Mouse (Mus musculus) midbrain, embryonic 14.5 days (tissue): Measurements from ENCODE around the gene Apeh. TPM values are rescaled to one million over a fixed set of nuclear protein-coding genes. Genes with fewer than 3 reads are reported as not detected.
"Not testable (repeated sequence)": the region's sequence is repeated elsewhere in the genome, so short reads cannot be mapped to it uniquely, and the experiment has no call there.

Experiments used
- ATAC-seq: fragments of 200-750 bp; cut with Nextera tagmentation; 2 replicates; pipeline ENCODE4 v1.8.0; 2017; ENCODE audit warnings: moderate number of reproducible peaks, moderate library complexity; ENCODE audit not compliant: low FRiP score, low TSS enrichment
- DNase-seq: peaks from one replicate; pipeline ENCODE4 v3.0.0-alpha.2; 2015
- H3K27ac ChIP-seq: fragments of 300-500 bp; sonication (generic); replicated peaks from 2 replicates; pipeline ENCODE4 v1.5.1; 2014; ENCODE audit warnings: mild to moderate bottlenecking, low read depth, low read length, moderate library complexity
- H3K27me3 ChIP-seq: fragments of 300-500 bp; sonication (generic); 2 replicates; pipeline ENCODE4 v1.6.1; 2014; ENCODE audit warnings: low read length, control low read depth, mixed read lengths; ENCODE audit not compliant: control insufficient read depth, insufficient read depth
- H3K36me3 ChIP-seq: fragments of 300-500 bp; sonication (generic); 2 replicates; pipeline ENCODE4 v1.6.1; 2014; ENCODE audit warnings: low read length, control low read depth; ENCODE audit not compliant: control insufficient read depth, insufficient read depth
- H3K4me1 ChIP-seq: fragments of 300-500 bp; sonication (generic); 2 replicates; pipeline ENCODE4 v1.6.1; 2014; ENCODE audit warnings: mild to moderate bottlenecking, antibody characterized with exemption, low read length, control low read depth; ENCODE audit not compliant: control insufficient read depth, insufficient read depth
- H3K4me2 ChIP-seq: fragments of 300-500 bp; sonication (generic); 2 replicates; pipeline ENCODE4 v1.6.1; 2014; ENCODE audit warnings: mild to moderate bottlenecking, low read length, moderate library complexity
- H3K4me3 ChIP-seq: fragments of 300-500 bp; sonication (generic); replicated peaks from 2 replicates; pipeline ENCODE4 v1.5.1; 2014; ENCODE audit warnings: low read depth, low read length
- H3K9ac ChIP-seq: fragments of 300-500 bp; sonication (generic); replicated peaks from 2 replicates; pipeline ENCODE4 v1.6.1; 2014; ENCODE audit warnings: mild to moderate bottlenecking, low read length, moderate library complexity
- H3K9me3 ChIP-seq: fragments of 300-500 bp; sonication (generic); 2 replicates; pipeline ENCODE4 v1.6.1; 2016; ENCODE audit warnings: low read length, control low read depth, mixed read lengths; ENCODE audit not compliant: control insufficient read depth
- WGBS: fragments of 180-500 bp; shearing (Covaris S2); extraction: QIAGEN DNeasy Blood & Tissue Kit; methylation state at CpG from one replicate; pipeline ENCODE4 v1.1.7; 2014; 5-methylcytosine and 5-hydroxymethylcytosine counted together
- polyA plus RNA-seq: library from polyadenylated mRNA; unstranded; fragments of >200 nt; fragmentation: Nextera tagmentation; extraction: Ambion mirVana; gene quantifications from 2 replicates; pipeline ENCODE4 v1.2.1, GENCODE M21; 2014

Apeh gene
- polyA plus RNA-seq, 1 experiment from 2014 or later = 43.8 TPM

GRCm38 (mm10) chr9:108136225-108136624 is 41.8 kb upstream of the Apeh start:
- peaks cover 32% of the 10 kb centered on the region for H3K36me3 ChIP-seq
- H3K9ac ChIP-seq = no peak overlapping the region
- DNase-seq (peak; percentile 47), ATAC-seq (no peak)
- no peaks in the 10 kb centered on the region for H3K9me3 ChIP-seq
- no peak overlapping the region for H3K27ac ChIP-seq
- no peaks in the 10 kb centered on the region for H3K4me1 ChIP-seq
- no peak overlapping the region for H3K4me3 ChIP-seq
- H3K27me3 ChIP-seq = no peaks in the 10 kb centered on the region
- 38% methylated on average over 1 of the region's 1 CpGs for WGBS
- no peak overlapping the region for H3K4me2 ChIP-seq

GRCm38 (mm10) chr9:108135679-108136078 is 41.3 kb upstream of the Apeh start:
- H3K9ac ChIP-seq, DNase-seq, H3K9me3 ChIP-seq, H3K4me2 ChIP-seq, H3K27me3 ChIP-seq, H3K4me3 ChIP-seq, ATAC-seq, H3K4me1 ChIP-seq, H3K27ac ChIP-seq: not testable (repeated sequence)
- H3K36me3 ChIP-seq = peaks cover 32% of the 10 kb centered on the region
- WGBS = 98% methylated on average over 3 of the region's 3 CpGs

- no peak overlapping the region for H3K27ac ChIP-seq
- H3K4me1 ChIP-seq = no peaks in the 10 kb centered on the region
- no peak overlapping the region for H3K4me2 ChIP-seq
- no peak for DNase-seq
- peaks cover 36% of the 10 kb centered on the region for H3K36me3 ChIP-seq
- H3K4me3 ChIP-seq = no peak overlapping the region
- no peak for ATAC-seq
- no peaks in the 10 kb centered on the region for H3K27me3 ChIP-seq
- 79% methylated on average over 1 of the region's 1 CpGs for WGBS
- no peak overlapping the region for H3K9ac ChIP-seq
- H3K9me3 ChIP-seq = no peaks in the 10 kb centered on the region
Observed at GRCm38 (mm10) chr9:108133478-108133877, 39.1 kb upstream of the Apeh start.

- no peak overlapping the region for H3K9ac ChIP-seq
- H3K4me2 ChIP-seq = no peak overlapping the region
- WGBS = 97% methylated on average over 3 of the region's 3 CpGs
- H3K27ac ChIP-seq = no peak overlapping the region
- no peaks in the 10 kb centered on the region for H3K27me3 ChIP-seq
- peaks cover 26% of the 10 kb centered on the region for H3K36me3 ChIP-seq
- no peaks in the 10 kb centered on the region for H3K9me3 ChIP-seq
- no peaks in the 10 kb centered on the region for H3K4me1 ChIP-seq
- no peak for ATAC-seq
- no peak for DNase-seq
- no peak overlapping the region for H3K4me3 ChIP-seq
Observed at GRCm38 (mm10) chr9:108132373-108132772, 38.0 kb upstream of the Apeh start.

- Histone ChIP-seq H3K4me1 (no peaks in the 10 kb centered on the region), H3K36me3 (peaks cover 18% of the 10 kb centered on the region), H3K27me3 (no peaks in the 10 kb centered on the region), H3K4me2 (no peak overlapping the region), H3K4me3 (no peak overlapping the region), H3K9ac (no peak overlapping the region), H3K9me3 (no peaks in the 10 kb centered on the region), H3K27ac (no peak overlapping the region)
- no peak for DNase-seq
- no peak for ATAC-seq
- 91% methylated on average over 5 of the region's 5 CpGs for WGBS
Observed at GRCm38 (mm10) chr9:108131502-108131901, 37.1 kb upstream of the Apeh start.

GRCm38 (mm10) chr9:108129042-108129948 is 34.9 kb upstream of the Apeh start:
- no peak overlapping the region for H3K4me3 ChIP-seq
- no peak overlapping the region for H3K4me2 ChIP-seq
- H3K27ac ChIP-seq = no peak overlapping the region
- H3K9me3 ChIP-seq = no peaks in the 10 kb centered on the region
- ATAC-seq (no peak), DNase-seq (no peak)
- H3K9ac ChIP-seq = no peak overlapping the region
- WGBS = 87% methylated on average over 13 of the region's 13 CpGs
- H3K27me3 ChIP-seq = no peaks in the 10 kb centered on the region
- H3K36me3 ChIP-seq = peaks cover 30% of the 10 kb centered on the region
- no peaks in the 10 kb centered on the region for H3K4me1 ChIP-seq

GRCm38 (mm10) chr9:108128248-108128647 is 33.8 kb upstream of the Apeh start:
- peaks cover 30% of the 10 kb centered on the region for H3K36me3 ChIP-seq
- no peak overlapping the region for H3K4me2 ChIP-seq
- ATAC-seq = no peak
- no peak for DNase-seq
- no peaks in the 10 kb centered on the region for H3K9me3 ChIP-seq
- no peak overlapping the region for H3K9ac ChIP-seq
- no peaks in the 10 kb centered on the region for H3K4me1 ChIP-seq
- no peak overlapping the region for H3K4me3 ChIP-seq
- H3K27me3 ChIP-seq = no peaks in the 10 kb centered on the region
- no peak overlapping the region for H3K27ac ChIP-seq
- 88% methylated on average over 11 of the region's 11 CpGs for WGBS

GRCm38 (mm10) chr9:108126436-108127180 is 32.2 kb upstream of the Apeh start:
- no peak overlapping the region for H3K9ac ChIP-seq
- no peak overlapping the region for H3K4me2 ChIP-seq
- H3K4me1 ChIP-seq = no peaks in the 10 kb centered on the region
- H3K4me3 ChIP-seq = no peak overlapping the region
- ATAC-seq (no peak), DNase-seq (no peak)
- 86% methylated on average over 17 of the region's 17 CpGs for WGBS
- H3K27me3 ChIP-seq = no peaks in the 10 kb centered on the region
- H3K9me3 ChIP-seq = no peaks in the 10 kb centered on the region
- H3K27ac ChIP-seq = no peak overlapping the region
- peaks cover 38% of the 10 kb centered on the region for H3K36me3 ChIP-seq
